Mouse (Mus musculus) testis, postnatal 14 days (tissue): ENCODE results near the gene C1galt1.

Experiments
- DNase-seq: peaks from one replicate; pipeline ENCODE4 v3.0.0; 2021; ENCODE audit warnings: low spot score

The C1galt1 gene

DNA sequence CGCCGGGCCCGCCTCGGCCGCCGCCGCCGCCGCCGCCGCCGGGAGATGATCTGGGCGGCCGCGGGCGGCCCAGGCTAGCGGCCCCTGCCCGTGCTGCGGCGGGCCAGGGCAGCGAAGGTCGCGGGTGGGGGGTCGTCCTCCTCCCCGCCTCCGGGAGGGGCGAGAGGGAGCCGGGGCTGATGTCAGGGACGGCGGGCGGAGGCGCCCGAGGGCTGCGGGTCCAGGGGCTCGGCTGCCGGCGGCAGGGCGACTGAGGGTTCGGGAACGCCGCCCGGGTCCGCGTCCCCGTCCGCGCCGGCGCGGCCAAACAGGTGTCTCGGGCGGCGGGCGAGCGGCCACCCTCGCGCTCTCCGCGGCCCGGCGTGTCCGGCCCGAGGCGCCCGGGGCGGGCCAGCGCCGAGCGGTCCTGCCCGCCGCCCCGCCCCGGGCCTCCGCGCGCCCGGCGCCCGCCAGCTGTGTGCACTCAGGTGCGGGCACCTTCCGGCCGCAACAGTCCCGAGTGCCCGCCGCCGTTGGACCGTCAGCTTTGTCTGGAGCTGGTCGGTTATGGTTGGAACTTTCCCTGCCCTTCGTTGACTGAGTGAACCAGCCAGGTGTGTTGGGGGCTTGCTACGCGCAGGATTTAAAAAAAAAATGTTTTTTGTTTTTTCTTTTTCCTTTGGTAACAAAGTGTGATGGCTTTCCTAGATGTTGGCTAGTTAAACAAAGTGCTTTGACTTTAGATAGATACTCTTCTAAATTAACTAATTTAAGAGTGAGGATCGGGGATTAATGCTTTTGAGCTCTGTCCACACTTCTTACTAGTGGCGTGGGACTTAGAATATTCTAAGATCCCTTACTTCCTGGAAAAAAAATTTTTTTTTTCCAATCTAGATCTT lies at the start of gene C1galt1:
C1galt1 (plus strand) TSS at position 41 of the 878 bp plus-strand sequence.
- DNase-seq: peak; percentile 74

DNA sequence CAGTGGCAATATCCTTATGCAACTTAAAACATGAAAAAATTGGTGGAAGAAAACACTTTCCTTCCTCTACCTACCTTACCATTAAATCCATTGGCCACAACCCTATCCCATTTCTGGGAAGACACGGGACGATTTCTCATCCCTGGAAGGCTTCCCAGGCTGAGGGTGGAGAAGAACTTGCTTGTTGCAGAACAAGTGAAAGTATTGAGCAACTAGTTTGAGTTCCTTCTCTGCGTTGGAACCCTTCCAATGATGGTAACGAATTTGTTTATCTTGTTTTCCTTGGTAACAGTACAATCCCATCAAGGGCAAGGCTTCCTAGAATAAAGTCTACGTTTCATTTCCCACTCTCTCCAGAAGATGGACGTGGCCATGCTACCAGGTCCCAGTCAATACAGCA lies 44.7 kb upstream of the C1galt1 start:
- peak; percentile 8 for DNase-seq

DNA sequence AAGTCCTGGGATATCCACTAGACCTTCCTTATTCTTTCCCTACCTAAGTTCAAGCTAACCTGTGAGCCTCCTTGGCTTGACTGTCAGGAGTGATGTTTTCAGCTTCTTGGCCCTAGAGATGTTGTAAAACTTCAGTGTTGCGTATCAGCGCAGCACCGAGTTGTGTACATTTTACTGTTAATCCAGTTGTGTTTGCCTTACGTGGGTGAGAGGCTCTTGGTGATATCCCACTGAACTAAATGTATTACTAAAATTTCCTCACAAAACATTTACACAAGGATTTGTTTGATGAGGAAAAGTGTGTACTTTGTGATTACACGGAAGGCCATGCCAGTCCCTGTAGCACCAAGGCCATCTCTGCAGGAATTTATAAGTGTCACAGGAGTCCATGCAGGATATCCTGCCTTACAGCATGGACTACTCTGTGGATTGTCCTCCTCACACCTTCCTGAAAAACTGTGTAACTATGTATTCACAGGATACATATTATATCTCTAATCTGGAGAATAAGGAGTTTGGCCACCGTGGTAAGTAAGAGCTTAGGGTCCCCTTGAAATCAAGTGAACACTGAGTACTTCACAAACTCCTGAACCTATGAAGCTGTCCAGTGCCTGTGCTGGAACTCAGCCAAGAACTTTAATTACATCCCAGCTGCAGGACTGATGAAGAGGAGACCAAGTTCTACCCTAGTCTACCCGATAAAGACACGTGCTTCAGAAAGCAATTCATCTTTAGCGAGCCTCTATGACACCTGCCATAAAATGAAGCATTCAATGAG lies 40.7 kb upstream of the C1galt1 start:
- no peak for DNase-seq

DNA sequence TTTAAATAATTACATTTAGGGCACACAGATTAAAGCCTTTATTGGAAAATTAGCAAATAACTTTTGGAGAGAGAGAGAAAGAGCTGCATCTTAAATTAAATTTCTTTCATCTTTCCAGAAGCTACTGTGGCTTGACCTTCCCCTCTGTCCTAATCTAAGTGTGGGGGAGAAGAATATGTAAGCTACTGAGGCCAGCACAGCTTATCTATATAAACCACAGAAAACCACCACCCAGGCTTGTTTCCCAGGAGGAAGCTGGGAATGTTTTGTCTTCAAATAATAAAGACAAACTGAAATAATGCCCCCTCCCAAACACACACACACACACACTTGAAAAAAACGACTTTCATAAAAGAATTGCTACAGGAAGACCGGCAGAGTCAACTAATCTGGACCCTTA lies 30.5 kb upstream of the C1galt1 start:
- DNase-seq: no peak

DNA sequence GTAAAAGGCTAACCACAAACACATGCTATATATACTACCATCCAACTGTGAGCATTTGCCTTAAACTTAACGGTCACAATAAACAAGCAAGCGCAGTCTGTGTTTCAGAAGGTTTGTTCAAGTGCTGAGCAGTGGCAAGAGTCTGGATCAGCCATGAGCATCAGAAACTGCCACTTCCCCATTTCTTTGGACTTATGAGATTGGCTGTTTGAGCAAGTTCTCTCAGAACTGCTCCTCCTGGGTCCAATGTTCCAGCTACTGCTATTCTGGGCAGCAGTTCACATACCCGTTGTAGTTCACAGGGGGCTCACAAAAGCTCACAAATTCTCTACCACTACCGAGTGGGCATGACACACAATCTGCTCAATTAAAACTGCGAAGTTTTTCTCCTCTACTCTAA lies 28.4 kb upstream of the C1galt1 start:
- no peak for DNase-seq

DNA sequence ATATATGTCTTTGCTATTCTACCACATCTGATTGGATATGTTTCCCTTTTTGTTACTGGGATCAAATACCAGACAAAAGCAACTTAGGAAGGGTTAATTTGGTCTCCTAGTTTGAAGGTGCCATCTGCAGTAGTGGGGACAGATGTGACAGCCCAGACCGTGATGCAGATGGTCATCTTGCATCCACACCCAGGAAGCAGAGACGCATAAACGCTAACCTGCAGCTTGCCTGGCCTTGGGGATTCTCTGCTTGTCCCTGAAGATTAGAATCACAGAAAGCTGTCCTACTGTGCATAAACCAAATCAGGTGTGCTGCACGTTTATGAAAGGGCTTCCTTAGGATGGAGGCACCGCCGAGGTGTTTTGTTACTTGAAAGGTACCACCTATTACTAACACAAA lies 22.0 kb upstream of the C1galt1 start:
- no peak for DNase-seq

DNA sequence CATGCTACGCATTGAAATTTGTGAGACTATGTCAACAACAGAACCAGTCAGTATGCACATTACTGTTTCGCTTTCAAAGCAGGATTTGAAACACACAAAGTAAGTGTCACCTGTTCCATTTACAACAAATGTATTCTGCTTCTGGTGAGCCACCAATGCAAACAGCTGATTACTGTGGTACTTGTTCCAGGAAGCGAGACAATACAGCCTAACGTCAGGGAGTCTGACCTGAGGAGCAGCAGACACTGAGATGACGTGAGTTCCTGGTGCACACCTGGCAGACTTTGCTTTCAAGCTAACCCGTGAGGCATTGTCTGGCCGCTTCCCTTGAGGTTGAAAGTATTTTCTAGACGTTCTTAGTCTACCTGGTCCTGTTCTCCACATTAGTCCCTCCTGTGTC lies 13.8 kb upstream of the C1galt1 start:
- no peak for DNase-seq

DNA sequence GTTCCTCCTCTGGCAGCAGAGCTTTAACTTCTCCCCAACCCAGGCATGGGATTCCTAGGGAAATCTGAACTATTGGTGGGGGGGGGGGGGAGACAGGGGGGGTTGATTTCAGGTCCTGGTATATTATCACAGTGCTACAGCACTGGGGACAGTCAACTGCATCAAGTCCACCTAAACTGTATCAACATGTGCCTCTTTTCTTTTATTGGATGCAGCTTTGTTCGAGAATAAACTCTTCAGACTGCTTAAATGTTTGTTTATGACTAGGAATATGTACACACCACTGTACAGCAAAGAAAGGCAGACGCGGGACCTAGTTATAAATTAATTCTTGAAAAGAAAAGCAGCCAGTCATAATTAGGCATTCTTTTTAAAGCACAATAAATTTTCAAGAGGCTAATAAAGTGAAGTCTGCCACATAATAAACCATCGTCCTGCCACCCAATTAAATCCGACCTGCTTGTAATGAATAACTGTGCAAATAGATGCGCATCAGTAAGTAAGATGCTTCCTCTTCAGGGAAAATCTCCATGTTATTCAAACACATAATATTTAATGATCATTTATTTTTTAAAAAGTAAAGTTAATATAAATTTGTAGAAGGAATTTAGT lies 12.0 kb upstream of the C1galt1 start:
- DNase-seq: no peak

DNA sequence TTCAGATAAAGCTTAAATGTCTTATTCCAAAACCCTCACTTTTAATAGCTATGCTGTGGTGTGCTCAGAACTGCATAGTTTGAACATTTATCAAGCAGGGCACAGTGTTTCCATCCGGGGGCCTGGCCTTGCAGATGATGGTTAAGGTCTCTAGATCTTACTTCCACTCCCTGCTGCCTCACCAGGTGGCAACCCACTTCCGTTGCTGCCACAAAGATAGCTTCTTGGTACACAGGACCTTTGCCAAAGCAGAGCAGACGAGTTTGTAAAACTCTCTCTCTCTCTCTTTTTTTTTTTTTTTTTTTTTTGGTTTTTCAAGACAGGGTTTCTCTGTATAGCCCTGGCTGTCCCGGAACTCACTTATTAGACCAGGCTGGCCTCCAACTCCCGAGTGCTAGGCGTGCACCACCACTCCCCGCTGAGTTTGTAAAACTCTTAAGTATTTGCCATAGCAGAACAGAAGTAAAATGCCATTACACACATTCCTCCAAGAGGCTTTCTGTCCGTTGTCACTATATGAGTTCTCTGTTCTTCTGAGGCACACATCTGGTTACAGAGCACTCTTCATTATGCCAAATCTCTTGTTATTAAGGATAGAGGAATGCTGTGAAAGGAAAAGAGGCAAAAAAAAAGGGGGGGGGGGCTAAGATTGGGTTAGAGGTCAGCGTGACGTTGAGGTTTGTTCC lies 773 bp upstream of the C1galt1 start:
- no peak for DNase-seq

DNA sequence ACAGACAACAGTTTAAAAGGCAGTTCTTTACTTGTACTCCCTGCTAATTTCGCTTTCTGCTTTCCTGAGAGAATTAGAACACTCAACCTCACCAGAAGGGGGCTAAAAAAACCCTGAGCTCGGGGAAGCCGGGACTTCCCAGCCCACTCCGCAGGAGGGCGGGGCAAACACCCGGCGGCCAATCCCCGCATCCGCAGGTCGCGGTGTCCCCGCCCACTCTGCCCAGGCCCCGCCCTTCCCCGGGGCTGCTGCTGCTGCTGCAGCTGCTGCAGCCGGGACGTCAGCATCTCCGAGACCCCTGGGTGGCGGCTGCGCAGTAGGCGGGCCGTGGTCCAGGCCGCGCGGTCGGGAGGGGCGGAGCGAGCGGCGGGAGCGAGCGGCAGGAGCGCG lies 235 bp upstream of the C1galt1 start:
- peak; percentile 98 for DNase-seq

DNA sequence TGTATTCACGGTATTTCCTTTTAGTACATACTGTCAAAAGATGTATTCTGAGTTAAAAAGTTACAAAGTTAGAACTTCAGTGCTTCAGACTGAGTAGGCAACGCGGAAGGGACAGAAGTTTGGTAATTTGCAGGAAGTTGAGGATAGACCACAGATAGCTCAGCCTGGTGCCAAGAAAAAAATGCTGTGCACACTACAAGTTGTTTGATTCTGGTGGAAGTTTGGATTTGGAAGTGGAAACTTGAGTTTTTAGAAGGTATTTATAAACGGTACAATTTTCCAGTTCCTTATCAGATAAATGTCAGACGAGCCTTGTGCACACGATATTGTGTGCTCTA lies 1.0 kb downstream of the C1galt1 start:
- no peak for DNase-seq

DNA sequence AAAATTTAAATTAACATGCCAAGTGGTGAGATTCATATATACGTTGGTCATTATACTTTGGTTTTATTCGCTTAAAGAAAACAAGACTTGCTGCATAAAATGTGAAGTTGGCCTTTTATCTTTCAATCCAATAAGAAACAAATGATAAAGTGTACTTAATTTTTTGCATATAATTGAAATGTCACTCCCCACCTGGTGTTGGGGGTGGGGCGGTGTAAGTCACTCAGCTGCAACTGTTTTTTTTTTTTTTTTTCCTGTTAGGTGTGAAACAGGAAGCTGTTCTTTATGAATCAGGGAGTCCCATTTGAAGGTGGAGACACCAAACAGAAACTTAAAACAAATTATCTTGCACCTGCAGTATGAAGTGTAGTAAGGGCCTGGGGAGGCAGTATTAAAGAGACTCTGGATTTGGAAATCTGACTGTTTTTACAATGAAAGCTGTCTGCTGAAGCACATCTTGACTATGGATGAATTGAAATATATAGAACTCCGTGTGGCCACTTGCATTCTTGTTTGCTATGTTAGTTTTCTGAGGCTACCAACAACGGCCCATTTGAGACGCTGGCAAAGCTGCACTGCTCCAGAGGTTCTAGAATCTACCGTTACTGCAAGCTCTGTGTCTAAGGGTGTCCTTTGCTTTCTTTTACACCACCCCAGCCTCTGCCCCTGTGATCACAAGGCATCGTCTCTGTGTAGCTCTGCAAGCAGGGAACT lies 2.2 kb downstream of the C1galt1 start:
- no peak for DNase-seq

DNA sequence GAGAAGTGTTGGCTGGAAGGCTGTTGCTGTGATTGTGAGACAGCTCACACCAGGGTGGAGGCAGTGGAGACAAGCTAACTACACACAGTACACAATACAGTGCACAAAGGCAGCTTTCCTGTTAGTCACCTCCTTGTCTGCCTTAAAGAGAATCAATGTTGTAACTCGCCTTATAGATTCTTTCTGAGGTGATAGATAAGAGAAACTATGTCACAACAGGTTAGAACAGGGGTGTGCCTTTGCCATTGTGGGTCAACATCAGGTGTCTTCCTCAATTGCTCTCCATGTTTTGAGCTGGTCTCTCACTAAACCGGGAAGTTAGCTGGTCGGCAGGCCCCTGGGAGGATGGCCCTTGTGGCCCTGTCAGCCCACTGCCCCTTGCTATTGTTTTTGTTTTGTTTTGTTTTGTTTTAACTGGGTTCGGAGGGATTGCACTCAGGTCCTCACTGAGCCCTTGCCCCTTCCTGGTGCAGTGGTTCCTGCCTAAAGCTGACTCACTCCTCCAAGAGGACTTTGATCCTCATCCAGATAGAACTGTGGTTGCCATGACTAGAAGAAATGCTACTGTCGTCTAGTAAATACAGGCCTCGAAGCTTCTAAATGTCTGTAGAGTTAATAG lies 3.4 kb downstream of the C1galt1 start:
- DNase-seq: no peak

DNA sequence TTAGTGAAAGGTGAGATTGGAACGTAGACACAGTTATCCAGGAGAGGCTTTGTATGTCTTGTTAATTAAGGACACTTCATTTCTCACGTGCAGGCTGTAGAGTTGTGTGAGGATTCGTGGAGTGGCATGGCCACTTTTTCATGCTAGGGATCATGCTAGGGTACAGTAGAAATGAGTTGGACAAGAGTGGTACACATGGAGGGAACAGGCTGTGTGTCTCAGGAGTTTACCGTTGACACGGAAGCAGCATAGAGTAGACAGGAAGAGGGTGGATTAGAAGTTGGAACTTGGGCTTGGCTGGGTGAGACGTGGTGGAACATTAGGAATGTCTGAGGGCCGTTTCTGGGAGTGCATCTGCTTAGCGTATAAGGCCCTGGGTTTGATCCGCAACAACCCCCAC lies 4.1 kb downstream of the C1galt1 start:
- no peak for DNase-seq

DNA sequence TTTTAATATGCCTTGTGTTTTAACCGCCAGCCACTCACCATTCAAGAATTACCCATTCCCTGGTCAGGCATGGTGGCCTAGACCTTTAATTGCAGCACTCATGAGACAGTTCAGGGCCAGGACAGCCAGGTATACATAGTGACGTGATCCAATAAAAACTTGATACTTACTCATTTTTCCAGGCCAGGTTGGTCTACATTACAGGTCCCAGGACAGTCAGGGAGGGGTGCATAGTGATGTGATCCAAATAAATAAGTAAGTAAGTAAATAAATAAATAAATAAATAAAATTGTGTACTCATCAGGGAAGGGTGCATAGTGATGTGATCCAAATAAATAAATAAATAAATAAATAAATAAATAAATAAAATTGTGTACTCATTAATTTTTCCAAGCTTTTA lies 6.4 kb downstream of the C1galt1 start:
- no peak for DNase-seq

DNA sequence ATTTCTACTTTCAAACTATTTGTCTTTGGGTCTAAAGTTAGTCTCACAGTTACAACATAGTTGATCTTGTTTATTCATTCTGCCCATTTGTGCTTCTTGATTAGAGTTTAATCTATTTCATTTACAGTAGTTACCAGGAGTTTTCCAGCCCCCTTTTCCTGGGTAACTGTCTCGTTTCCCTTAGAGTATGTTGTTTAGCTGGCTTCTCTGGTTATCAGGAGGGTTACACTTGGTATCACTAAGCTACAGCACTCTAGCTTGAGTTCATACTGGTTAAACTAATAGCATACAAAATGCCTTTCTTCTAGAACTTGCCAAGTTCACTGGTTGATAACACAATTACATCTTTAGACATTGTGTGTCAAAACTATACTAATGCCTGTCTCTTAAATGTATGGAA lies 8.3 kb downstream of the C1galt1 start:
- DNase-seq: no peak

DNA sequence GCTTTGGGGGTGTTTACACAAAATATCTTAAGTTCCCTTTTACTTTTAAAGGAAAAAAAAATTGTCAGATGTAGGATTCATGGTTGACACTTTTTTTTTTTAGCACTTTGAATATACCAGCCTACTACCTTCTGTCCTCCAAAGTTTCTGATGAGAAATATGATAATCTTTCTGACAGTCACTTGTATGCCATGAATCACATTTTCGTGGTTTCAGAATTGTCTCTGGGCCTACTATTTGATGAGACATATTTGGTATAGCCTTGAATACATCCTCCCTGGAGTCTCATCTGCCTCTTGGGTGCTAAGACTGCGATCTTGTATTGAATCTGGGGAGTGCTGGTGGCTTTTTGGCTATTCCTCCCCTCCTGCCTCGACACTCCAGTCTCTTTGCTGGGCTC lies 8.8 kb downstream of the C1galt1 start:
- no peak for DNase-seq

DNA sequence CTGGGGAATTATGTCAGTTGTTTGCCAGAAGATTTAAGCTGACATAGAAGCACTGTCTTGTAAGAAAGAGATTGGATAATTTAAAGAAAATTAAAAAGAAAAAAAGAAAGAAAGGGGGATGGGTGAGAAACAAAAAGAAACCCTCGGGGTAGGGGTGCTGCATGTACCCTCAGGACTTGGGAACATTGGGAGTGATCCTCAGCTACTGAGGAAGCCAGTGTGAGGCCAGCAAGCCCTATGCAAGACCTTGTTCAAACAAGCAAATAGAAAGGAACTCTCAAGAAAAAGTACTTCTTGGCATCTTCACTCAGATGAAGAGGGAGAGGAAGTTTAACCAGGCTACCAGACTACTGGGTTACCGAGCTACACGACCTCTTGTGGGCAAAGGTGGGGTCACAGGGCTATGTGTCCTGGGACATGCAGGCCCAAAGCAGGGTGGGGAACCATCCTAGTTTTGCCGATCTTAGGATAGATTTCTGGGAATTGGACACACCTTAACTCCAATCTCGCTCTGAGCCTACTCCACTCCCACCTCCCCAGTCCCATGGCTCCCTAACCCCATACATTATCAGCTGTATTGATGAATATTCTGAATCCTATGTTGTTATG lies 12.1 kb downstream of the C1galt1 start:
- no peak for DNase-seq

DNA sequence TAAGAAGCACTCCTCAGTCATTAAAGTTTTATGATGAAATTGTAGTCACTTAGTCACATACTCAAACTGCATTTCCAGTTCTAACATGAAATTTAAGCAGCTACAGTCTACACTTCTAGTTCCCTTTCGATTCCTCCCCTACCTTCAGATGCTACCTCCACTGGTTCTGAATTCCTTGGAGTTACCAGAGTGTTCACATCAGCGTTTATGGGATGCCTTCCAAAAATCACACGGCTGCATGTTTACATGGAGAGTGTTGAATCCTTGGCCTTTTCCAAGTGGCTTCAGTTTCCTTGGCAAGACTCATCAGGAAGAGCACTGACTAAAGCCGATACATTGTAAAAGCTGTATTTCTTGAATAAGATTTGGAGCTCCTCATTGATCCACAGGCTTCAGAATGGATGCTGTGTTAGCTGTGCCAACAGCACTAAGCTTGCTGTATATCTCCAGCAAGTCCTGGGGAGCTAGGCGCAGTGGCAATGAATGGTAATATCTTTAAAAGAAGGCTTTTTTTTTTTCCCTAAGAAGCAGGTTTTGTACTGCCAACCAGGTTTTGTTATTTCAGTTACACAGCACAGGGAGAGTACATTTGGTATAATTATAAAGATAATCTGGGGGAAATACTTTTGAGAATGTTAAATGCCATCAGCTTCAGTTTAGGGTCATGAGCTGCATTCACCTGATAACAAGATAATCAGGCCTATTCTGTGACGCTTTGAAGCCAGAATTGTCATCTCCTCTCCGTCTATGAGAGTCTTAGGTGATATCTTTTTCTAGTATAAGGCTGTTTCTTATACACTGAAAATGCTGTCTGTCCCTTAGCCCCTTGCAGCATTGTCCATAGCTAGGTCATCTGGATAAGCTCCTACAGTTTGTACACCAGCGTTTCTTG lies 13.0 kb downstream of the C1galt1 start:
- no peak for DNase-seq

DNA sequence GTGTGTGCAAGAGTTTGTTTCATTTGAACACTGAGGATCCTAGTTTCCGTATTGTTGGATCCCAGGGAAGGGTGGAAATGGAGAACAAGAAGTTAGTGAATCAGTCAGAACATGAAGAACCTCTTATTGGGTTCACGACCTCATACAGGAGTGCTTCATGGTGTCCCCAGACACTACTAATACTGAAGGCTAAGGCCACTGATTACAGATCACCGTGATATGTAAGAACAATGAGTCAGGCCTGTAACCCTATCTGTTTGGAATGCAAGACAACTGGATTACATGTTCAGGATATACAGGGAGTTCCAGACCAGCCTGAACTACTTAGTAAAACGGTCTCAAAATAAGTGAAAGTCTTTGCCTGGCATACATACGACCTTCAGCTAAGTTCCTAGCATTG lies 13.9 kb downstream of the C1galt1 start:
- DNase-seq: no peak
